Mouse (Mus musculus): ENCODE data around the gene Pbxip1.

The Pbxip1 gene

DNA sequence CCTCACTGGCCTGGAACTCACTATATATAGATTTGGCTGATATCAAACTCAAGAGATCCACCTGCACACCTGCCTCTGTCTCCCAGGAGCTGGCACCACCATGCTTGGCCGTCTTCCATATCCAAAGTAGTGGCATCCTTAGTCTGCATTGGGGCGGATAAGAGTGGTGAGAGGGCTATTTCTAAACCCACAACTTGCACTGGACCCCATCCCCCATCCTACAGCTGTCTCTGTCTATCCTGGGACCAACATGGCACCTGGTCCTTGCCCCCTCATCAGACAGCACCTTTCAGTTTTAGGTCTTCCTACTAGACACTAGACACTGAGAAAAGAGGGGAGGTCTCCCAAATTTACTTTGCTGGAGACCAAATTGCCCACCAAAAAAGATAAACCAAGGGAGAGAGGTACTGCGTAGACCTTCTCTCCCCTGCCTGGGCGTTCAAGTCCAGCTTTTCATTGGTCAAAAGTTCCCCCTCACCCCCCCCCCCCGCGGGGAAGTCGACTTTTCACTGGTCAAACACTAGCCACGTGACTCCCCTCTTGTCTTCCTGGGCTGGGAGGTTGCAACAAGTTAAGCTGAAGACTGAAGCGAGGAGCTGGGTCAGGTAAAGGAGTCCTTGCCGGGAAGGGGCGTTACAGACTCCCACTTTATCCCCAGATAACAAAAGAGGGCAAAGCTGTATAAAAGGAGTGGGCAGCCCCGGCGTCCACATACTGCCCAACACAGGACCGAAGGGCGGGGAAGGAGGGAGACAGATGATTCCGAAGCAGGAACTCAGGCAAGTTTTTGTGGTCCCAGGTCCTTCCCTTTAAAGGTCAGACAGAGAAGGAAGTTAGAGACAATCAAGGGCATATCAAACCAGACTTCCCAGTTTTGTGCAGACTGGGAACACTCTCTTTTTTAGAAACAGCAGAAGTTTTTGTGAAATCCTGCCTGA, at the start of gene Pbxip1:
Pbxip1 (plus strand) TSS at position 531 of the 938 bp plus-strand sequence.
- DNase-seq (ENCODE audit: low spot score), result peak; percentile 88

DNA sequence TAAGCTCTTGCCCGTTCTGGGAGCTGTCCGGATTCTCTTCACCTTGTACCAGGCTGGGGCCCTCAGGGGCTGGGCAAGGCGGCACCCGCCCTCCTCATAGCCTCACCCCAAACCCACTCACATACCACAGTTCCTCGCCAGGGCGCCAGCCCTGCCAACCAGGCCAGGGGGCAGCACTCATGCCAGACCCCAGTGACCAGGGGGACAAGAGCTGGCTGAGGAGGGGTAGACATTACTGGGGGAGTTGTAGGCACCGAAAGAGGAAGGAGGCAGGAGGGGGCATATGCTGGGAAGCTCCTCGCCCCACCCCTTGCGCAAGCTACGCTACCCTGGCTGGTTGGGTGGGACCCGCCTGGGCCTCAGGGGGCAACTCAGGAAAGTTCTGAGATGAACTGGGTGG, 48.9 kb upstream of the Pbxip1 start:
- DNase-seq (ENCODE audit: low spot score), result no peak

DNA sequence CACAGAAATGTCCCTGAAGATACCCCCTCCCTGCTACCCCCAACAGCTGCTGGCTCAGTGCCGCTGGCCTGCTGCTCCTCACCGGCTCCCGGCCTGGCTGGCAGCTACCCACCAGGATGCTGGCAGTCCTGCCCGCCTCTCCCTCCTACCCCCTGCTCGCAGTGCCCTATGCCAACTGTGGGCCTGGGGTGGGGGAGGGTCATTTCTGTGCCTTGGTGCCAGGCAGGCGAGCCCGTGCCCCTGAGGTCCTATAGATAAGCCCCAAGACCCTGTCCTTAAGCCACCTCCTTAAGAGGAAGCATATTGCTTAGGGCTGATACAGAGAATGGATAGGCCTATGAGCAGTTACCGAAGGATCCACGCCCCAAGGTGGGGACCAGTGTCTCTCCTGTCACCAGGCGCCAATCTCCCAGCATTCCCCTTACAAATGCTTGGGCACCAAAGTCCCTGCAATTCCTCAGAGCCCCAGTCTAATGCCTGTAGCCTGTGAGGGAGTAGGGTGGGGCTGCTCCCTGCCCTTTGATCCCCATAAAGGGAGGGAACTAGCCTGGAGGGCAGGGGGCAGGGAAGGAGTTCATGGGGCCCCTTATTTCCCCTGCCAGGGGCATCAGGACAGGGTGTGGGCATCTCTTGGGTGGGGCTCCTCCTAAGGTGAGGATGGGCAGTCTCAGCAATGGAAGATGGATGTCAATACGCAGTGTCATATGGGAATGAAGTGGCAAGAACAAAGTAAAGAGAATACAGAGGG, 48.2 kb upstream of the Pbxip1 start:
- no peak for DNase-seq (ENCODE audit: low spot score)

DNA sequence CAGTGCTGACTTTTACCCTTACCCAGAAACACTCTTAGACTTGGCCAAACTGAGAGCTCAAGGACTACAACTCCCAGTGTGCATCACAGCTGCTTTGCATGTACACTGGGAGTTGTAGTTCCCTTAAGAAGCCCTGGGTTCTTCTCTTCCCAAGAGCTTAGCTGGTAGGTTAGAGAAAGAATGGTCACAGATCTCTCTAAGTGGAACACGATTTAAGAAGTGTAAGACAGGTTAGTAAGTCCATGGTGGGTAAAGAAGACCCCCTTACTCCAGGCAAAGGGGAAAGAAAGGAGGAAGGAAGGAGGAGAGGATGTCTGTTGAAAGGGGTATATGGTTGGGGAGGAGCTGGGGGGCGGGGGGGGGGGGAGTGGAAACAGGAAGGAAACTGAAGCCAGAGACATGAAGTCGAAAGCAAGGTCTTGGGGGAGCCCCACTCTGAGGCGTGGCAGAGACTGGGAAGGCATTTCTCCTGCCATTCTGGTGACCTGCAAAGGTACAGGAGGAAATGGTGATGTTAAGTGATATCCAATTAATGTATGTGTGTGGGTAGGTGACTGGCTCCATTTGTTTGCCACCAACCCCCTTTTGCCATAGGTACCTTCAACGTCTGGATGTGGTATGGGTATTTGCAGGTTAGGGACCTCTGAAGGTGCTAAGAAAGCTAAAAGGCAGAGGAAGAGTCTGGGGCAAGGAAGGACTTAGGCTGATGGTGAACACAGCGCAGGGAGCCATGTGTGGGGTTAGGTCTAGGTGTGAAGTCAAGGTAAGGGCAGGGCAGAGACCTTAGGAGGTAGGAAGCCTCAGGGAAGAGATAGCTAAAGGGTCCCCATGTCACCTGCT, 47.4 kb upstream of the Pbxip1 start:
- no peak for DNase-seq (ENCODE audit: low spot score)

DNA sequence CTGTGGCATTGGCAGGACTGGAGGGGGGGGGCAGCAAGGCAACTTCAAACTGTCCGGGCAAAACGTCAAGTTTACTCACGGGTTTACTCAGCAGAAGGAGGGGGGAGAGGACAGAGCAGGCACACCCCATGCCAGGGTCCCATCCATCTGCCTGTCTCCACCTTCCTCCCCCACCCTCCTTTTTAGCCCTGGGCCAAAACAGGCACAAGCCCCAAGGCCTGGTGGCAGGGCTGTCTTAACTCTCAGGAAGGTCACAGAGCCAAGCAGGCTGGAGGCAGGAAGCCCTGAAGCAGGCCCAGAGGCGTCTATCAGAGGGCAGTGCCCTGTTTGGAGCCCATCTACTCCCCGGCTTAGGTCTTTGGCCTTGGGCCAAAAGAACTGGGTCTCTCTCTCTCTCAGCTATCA, 46.4 kb upstream of the Pbxip1 start:
- DNase-seq (ENCODE audit: low spot score), result no peak

DNA sequence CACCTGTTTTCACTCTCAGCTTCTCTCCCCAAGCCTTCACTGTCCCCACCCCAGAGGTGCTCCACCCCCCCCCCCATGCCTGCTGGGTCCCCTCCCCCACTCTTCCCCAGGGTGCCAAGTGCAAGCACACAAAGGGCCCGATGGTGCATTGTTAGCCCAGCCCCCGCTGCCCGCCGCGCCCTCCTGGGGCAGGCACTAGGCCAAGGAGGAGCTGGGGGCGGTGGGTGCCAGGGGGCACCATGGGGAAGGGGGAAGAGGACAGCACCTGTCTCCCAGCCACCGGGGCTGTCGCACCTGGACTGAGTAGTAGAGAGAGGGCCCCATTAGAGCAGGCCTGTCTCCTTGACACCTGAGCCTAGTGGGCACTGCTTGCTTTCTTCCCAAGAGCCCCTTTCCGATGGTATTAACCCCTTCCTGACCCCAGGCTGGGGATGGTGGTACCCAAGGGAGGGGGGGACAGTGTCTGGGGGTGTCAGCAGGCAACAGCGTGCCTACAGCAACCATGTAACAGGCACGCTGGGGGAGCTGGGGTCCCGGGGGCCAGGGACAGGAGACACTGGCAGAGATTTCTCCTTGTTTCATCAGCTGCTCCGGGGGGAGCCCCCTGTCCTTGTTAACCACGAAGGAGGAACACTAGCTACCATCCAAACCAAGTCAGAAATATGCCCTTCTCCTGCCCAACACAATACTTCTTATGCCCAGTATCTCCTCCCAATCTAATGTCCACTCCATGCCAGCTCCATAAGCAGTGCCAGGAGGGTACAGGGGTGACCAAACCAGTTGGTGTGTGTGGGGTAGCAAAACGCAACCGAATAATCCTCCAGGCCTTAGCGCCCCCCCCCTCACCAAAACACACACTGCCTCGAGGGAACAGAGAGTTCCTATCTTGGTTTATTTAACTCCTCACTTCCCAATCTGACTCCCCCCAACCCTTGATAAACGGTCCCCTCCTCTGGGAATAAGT, 45.5 kb upstream of the Pbxip1 start:
- no peak for DNase-seq (ENCODE audit: low spot score)

DNA sequence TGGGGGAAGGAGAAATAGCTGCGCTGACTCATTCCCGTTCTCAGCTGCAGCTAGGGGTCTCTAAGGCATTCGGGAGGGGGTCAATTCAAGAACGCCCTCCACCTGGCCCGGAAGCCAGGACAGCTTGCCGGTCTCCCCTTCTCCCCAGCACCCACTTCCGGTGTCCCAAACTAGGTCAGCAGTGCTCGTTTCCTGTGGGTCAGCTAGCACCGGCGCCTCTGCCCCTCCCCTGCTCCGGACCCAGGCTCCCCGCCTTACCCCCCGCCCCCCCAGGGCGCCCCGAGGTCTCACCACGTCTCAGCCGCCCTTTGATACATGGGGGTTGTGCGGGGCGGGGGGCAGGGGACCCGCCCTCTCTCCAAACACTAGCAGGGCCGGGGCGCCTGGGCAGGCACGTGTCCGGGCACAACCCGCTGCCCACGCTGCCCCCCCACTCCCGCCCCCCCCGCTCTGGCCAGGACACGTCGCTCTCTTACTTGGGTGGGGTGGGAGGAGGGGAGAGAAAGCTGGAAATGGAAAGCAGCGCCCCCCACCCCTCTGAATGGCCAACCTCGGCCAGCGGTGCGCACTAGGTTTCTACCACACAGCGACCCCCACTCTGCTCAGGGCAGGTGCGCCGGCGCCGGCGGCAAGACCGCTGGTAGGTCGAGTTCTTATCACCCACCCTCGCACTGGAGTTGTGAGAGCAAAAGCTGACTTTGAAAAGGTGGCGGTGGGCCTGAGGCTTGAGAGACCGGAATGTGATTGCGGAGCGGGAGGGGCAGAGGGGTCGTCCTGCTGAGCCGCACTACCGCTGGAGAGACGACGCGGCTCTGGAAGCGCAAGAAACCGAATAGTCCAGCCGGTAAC, 44.6 kb upstream of the Pbxip1 start:
- no peak for DNase-seq (ENCODE audit: low spot score)

DNA sequence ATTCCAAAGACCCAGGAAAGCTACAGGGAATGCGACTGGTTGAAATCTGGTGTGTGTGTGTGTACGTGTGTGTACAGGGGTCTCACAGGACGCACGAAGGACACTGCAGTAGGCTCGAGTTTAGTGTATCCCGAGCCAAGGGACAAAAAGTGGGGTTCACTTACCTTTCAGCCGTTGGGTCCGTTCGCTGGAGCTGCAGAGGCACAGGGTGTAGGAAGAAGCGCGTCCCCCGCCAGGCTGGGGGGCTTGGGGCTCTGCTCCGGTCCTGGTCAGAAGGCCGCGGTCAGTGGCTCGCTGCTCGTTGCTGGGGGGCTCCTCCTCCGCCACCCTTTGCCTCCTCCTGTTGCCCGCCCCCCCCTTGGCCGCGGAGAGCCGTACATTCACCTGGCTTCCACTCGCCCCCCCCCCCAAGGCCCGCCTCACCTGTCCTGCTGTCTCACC, 43.6 kb upstream of the Pbxip1 start:
- no peak for DNase-seq (ENCODE audit: low spot score)

DNA sequence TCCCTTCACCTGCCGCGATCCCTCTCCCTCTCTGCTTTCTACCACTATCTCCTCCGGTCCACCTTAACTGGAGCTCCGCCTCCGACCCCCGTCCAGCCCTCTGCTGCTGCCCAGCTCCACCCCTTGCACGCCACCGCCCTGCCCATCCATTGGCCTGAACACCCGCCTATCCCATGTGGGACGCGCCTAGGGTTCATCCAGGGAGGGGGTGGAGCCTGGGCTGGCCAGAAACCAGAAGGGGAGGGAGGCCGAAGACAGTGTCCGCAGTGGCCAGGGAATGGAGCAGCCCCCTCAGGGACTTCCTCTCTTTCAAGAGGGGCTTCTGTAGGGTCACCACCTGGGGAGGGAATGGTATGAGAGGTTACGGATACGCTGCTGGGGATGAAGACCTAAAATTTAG, 42.9 kb upstream of the Pbxip1 start:
- DNase-seq (ENCODE audit: low spot score), result peak; percentile 99

DNA sequence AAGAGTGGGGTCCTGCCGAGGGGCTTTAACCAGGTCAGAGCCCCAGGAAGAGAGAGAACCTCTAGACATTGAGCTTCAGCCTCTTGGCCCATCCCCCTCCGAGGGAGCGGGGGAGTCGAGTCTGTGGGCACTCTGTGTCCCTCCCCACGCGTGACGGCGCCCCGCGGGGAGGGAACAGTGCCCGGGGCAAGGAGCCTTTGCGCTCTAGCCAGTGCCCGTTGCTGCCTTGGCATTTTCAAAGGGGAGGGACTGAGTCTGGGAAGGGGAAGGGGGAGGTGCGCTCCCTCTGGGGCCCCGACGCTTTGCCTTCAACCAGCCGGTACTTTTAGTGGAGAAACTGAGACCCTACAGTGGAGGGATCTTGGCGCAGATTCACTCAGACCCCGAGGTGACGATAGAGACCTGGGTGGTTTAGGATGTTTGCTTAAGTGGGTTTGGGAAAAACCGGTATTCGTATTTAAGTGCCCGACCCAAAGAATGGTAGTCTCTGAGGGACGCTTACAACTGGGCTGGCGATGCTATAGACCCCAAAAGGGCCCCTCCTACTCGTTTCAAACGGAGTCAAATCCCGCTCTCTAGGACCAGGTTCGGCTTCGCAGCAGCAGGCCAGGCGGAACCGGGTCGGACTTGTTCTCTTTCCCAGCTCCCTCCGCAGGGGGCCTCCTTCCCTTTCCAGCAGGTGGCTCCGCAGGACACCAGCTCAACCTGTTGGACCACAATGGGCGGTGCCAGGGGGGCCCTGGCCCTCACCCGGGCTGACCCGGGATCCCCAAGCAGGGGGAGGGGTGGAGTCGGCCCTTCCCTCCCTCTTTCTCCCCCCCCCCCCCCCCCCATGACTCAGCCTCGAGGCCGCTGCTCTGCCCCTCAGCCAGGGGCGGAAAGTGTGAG, 42.3 kb upstream of the Pbxip1 start, which contains the start of gene Zbtb7b:
Zbtb7b (minus strand) TSS at position 771 of the 888 bp plus-strand sequence.
- peak; percentile 88 for DNase-seq (ENCODE audit: low spot score)

DNA sequence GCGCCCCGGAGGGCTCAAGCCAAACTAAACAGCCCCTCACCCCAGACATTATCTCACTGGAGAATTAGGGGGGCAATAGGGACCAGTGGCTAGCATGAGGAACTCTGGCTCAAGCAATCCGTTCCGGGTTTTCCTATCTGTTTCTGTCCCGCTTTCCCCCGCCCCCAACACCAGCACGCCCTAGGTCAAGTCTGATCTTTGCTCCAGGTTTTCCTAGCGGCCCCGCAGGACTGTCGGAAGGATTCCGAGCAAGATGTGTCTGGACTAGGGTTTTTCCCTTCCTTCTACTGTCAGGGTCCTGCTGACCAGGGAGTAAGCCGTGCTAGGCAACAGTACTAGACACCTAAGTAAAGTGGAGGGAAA, 41.6 kb upstream of the Pbxip1 start:
- peak; percentile 90 for DNase-seq (ENCODE audit: low spot score)

DNA sequence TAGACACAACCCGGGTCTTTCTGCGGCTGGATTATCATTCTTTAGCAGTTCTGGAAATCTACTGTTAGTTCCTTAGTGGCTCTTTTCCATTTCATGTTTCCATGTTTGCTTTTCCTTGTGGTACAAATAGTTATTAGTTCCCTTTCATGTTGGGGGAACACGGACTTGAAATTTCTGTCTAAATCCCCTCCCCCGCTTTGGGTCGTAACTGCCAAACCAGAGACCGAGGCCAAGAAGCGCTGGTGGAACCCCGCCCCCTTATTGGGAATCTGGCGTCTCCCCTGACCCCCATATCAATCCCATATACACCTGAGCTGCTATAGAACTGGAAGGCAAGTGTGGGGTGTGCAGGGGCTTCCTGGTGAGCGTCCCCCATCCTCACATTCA, 41.1 kb upstream of the Pbxip1 start:
- no peak for DNase-seq (ENCODE audit: low spot score)

DNA sequence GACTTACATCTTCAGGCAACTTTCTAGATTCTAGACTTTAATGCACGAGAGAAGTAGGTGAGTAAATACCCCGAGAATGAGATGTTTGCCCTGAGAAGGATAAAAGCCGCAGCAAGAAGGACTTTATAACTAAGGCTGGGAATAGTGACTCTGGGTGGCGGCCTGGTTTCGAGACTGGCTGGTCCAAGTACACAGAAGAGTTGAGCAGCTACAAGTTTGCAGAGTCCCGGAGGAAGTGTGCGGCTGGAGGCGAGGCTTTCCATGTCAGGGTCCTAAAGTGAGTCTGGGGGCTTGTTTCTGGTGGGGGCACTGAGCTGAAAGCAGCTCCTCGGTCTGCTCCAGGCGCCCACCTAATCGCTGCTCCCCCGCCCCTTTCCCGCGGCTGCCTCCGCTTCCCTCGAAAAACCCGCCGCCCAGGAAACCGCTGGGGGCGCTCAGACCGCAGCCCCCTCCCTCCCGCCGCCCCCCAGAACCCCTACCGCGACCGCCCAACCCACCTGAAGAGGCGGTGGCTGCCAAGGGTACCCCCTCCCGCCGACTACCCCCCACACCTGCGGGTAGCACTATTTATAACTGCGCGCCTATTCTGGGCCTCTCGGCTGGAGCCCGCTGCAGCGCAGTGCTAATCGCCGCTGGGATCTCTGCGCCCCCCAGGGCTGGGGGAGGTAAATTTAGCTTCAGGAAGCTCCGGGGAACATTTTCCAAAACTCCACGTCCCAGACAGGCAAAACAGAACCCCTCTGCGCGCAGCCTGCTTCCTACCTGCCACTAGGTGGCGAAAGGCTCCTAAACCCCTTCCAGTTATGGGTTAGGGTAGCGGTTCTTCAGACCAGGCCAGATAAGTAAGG, 40.5 kb upstream of the Pbxip1 start:
- peak; percentile 81 for DNase-seq (ENCODE audit: low spot score)

DNA sequence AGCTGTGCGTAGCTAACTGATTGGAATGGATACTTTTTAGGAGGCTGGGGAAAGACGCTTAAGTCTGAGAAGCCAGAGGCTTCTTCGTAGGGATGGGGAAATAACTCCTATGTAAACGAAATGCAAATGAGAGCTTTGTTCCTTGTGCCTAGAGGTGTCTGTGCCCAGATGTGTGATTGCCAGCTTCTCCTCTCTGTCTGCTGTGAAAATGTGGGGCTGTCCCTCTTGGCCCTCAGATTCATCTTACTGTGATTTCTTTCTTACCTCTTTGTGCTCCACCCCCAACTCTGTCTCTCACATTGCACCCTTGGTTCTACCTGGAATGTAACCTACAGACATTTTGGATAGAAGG, 39.9 kb upstream of the Pbxip1 start:
- no peak for DNase-seq (ENCODE audit: low spot score)

DNA sequence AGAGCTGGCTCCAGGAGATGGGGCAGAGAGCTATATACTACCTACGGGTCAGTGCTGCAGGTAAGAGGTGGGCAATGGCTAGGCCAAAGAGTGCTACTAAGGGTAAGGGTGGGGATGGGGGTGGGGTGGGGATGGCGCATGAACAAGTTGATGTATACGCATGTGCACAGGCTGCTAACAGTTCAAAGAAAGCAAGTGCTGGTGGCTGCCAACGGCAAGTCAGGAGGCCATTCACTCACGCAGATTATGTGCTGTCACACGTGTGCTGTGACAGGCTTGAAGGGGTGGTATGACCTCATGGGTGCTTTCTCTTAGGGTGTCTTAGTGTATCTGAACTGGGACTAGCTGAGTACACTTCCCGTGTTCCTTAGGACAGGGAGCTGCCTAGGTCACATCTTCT, 35.2 kb upstream of the Pbxip1 start:
- DNase-seq (ENCODE audit: low spot score), result no peak

DNA sequence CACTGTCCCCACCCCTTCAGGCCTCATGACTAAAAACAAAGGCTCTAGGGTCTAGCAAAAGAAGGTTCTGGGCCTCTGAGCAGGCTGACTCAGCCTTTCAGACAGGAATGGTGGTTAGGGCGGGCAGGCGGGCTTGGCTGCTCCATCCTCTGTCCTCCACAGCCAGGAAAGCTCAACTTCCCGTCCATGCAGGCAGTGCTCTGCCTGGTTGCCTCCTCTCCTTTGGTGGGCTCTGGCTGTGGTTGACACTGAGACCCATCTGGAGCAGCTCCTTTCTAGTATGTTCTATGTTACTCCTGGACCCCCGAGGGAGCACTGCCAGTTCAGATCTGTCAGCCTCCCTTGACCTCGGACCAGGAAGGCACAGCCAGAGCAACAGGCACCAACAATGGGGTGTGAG, 33.8 kb upstream of the Pbxip1 start, which contains the start of gene Lenep:
Lenep (minus strand) TSS at position 101 of the 400 bp plus-strand sequence.
- no peak for DNase-seq (ENCODE audit: low spot score)

DNA sequence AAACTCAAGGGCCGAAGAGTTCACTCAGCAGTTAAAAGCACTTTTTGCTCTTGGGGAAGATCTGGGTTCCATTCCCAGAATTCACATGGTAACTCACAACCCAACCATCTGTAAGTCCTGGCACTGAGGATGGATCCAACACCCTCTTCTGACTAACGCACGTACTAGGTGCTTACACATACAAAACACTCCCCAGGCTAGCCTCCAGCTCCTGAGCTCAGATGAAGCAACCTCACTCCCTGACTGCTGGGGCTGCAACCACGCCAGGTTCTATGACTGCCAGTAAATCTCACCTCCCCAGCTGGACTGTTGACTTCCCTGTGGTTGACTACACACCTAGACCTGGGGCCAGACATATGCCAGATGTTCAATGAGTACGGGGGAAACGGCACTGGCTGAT, 29.6 kb upstream of the Pbxip1 start:
- no peak for DNase-seq (ENCODE audit: low spot score)

DNA sequence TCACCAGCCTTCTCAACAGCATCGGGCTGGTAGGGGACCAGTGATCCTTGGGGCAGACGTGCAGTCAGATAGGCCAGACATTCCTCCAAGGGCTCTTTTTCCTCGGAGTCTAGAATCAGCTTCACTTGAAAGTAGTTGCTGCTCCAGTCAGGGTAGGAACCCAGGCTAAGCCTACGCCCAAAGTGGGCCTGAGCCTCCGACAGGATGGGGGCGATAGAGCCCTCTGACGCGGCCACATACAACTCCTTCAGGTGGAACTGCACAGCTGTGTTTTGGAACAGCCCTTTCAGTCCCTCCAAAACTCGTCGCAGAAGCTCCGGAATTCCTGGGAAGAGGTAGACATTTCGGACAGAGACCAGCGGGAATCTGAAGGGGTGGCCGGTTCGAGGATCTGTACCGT, 28.1 kb upstream of the Pbxip1 start:
- DNase-seq (ENCODE audit: low spot score), result no peak

Measured in lung, postnatal 25 days (tissue).